Mouse (Mus musculus) forebrain, postnatal 0 days (tissue): Measurements from ENCODE around the gene Nup107. TPM values are rescaled to one million over a fixed set of nuclear protein-coding genes. Genes with fewer than 3 reads are reported as not detected.
"Not testable (repeated sequence)": the region's sequence is repeated elsewhere in the genome, so short reads cannot be mapped to it uniquely, and the experiment has no call there.

Source experiments
- ATAC-seq: fragments of 200-750 bp; cut with Nextera tagmentation; 2 replicates; pipeline ENCODE4 v1.8.0; 2017; ENCODE audit warnings: mild to moderate bottlenecking, moderate library complexity
- DNase-seq: peaks from one replicate; pipeline ENCODE4 v3.0.0-alpha.2; 2015
- H3K27ac ChIP-seq: fragments of 300-500 bp; sonication (generic); 2 replicates; pipeline ENCODE4 v1.5.1; 2014; ENCODE audit warnings: low read depth, mild to moderate bottlenecking, antibody characterized with exemption, low read length, moderate library complexity, mixed read lengths
- H3K27me3 ChIP-seq: fragments of 300-500 bp; sonication (generic); 2 replicates; pipeline ENCODE4 v1.6.1; 2014; ENCODE audit warnings: mild to moderate bottlenecking, low read length, mixed read lengths; ENCODE audit not compliant: insufficient read depth
- H3K36me3 ChIP-seq: fragments of 300-500 bp; sonication (generic); 2 replicates; pipeline ENCODE4 v1.6.1; 2014; ENCODE audit warnings: mild to moderate bottlenecking, moderate library complexity; ENCODE audit not compliant: insufficient read depth
- H3K4me1 ChIP-seq: fragments of 300-500 bp; sonication (generic); 2 replicates; pipeline ENCODE4 v1.6.1; 2014; ENCODE audit warnings: antibody characterized with exemption; ENCODE audit not compliant: insufficient read depth
- H3K4me2 ChIP-seq: fragments of 300-500 bp; sonication (generic); 2 replicates; pipeline ENCODE4 v1.6.1; 2014; ENCODE audit warnings: low read depth, mild to moderate bottlenecking, moderate library complexity
- H3K4me3 ChIP-seq: fragments of 300-500 bp; sonication (generic); 2 replicates; pipeline ENCODE4 v1.5.1; 2014; ENCODE audit warnings: low read depth, low read length, mixed read lengths
- H3K9ac ChIP-seq: fragments of 300-500 bp; sonication (generic); 2 replicates; pipeline ENCODE4 v1.6.1; 2014; ENCODE audit warnings: mild to moderate bottlenecking
- H3K9me3 ChIP-seq: fragments of 300-500 bp; sonication (generic); 2 replicates; pipeline ENCODE4 v1.6.1; 2016; ENCODE audit warnings: low read length
- CTCF ChIP-seq: sonication (generic); IDR thresholded peaks from 2 replicates; pipeline ENCODE4 v1.5.1; 2016; ENCODE audit warnings: antibody characterized with exemption, control low read depth, low read depth
- WGBS: fragments of 180-500 bp; shearing (Covaris S2); extraction: QIAGEN DNeasy Blood & Tissue Kit; methylation state at CpG from one replicate; pipeline ENCODE4 v1.1.7; 2014; 5-methylcytosine and 5-hydroxymethylcytosine counted together
- polyA plus RNA-seq: library from polyadenylated mRNA; unstranded; fragments of >200 nt; fragmentation: Nextera tagmentation; extraction: Ambion mirVana; gene quantifications from 2 replicates; pipeline ENCODE4 v1.2.1, GENCODE M21; 2015
- total RNA-seq: library from RNA; depleted of rRNA; stranded (reverse); fragments of >200 nt; gene quantifications from 2 replicates; pipeline ENCODE4 v1.2.3, GENCODE M21; 2014

The Nup107 gene
- total and polyA plus RNA-seq, 2 experiments from 2014 or later: 27.1 to 38.8 TPM

GRCm38 (mm10) chr10:117750529-117751281, 41.8 kb downstream of the Nup107 start:
- WGBS: 99% methylated on average over 5 of the region's 5 CpGs
- Histone ChIP-seq H3K4me1 (no peaks in the 10 kb centered on the region), H3K27me3 (no peaks in the 10 kb centered on the region), H3K4me3 (no peak overlapping the region), H3K4me2 (no peak overlapping the region), H3K36me3 (peaks cover 41% of the 10 kb centered on the region), H3K9me3 (no peaks in the 10 kb centered on the region), H3K9ac (no peak overlapping the region), H3K27ac (no peak overlapping the region)
- DNase-seq (no peak), ATAC-seq (no peak)
- TF ChIP-seq CTCF: no peak

- no peaks in the 10 kb centered on the region for H3K9me3 ChIP-seq
- TF ChIP-seq CTCF: no peak
- H3K36me3 ChIP-seq: peaks cover 33% of the 10 kb centered on the region
- no peak for ATAC-seq
- H3K27me3 ChIP-seq: no peaks in the 10 kb centered on the region
- H3K4me1 ChIP-seq: no peaks in the 10 kb centered on the region
- no peak overlapping the region for H3K4me2 ChIP-seq
- DNase-seq: no peak
- H3K4me3 ChIP-seq: no peak overlapping the region
- WGBS: 93% methylated on average over 14 of the region's 14 CpGs
- H3K27ac ChIP-seq: no peak overlapping the region
- H3K9ac ChIP-seq: no peak overlapping the region
Observed at GRCm38 (mm10) chr10:117749787-117750343, 42.6 kb downstream of the Nup107 start.

GRCm38 (mm10) chr10:117749050-117749686, 43.3 kb downstream of the Nup107 start:
- Histone ChIP-seq H3K4me3 (no peak overlapping the region), H3K27ac (no peak overlapping the region), H3K36me3 (peaks cover 27% of the 10 kb centered on the region), H3K4me1 (peaks cover 4% of the 10 kb centered on the region), H3K9ac (no peak overlapping the region), H3K4me2 (no peak overlapping the region), H3K27me3 (no peaks in the 10 kb centered on the region), H3K9me3 (no peaks in the 10 kb centered on the region)
- DNase-seq (no peak), ATAC-seq (no peak)
- TF ChIP-seq CTCF: no peak
- WGBS: 97% methylated on average over 10 of the region's 10 CpGs

GRCm38 (mm10) chr10:117748276-117749049, 44.0 kb downstream of the Nup107 start:
- TF ChIP-seq CTCF: no peak
- peaks cover 10% of the 10 kb centered on the region for H3K4me1 ChIP-seq
- no peak for DNase-seq
- H3K27ac ChIP-seq: no peak overlapping the region
- 94% methylated on average over 10 of the region's 10 CpGs for WGBS
- H3K4me2 ChIP-seq: no peak overlapping the region
- H3K36me3 ChIP-seq: peaks cover 27% of the 10 kb centered on the region
- no peaks in the 10 kb centered on the region for H3K9me3 ChIP-seq
- ATAC-seq: no peak
- no peak overlapping the region for H3K4me3 ChIP-seq
- H3K9ac ChIP-seq: no peak overlapping the region
- no peaks in the 10 kb centered on the region for H3K27me3 ChIP-seq

GRCm38 (mm10) chr10:117747711-117748110, 44.8 kb downstream of the Nup107 start:
- H3K9ac ChIP-seq: no peak overlapping the region
- no peaks in the 10 kb centered on the region for H3K9me3 ChIP-seq
- no peak for TF ChIP-seq CTCF
- no peak overlapping the region for H3K4me3 ChIP-seq
- WGBS: 93% methylated on average over 7 of the region's 7 CpGs
- ATAC-seq (no peak), DNase-seq (no peak)
- peaks cover 27% of the 10 kb centered on the region for H3K36me3 ChIP-seq
- H3K27me3 ChIP-seq: no peaks in the 10 kb centered on the region
- peaks cover 10% of the 10 kb centered on the region for H3K4me1 ChIP-seq
- no peak overlapping the region for H3K27ac ChIP-seq
- no peak overlapping the region for H3K4me2 ChIP-seq

- no peak for TF ChIP-seq CTCF
- 15% methylated on average over 40 of the region's 46 CpGs for WGBS
- Histone ChIP-seq H3K27me3 (no peaks in the 10 kb centered on the region), H3K4me3 (peak within 1 kb of the TSS; percentile 59), H3K36me3 (peaks cover 20% of the 10 kb centered on the region), H3K4me2 (peak within 1 kb of the TSS; percentile 72), H3K4me1 (peaks cover 10% of the 10 kb centered on the region), H3K9ac (peak within 1 kb of the TSS; percentile 65), H3K9me3 (no peaks in the 10 kb centered on the region), H3K27ac (no peak within 1 kb of the TSS)
- peak; percentile 95 for DNase-seq
- peak; percentile 99 for ATAC-seq
Observed at GRCm38 (mm10) chr10:117746297-117746883, 46.1 kb downstream of the Nup107 start, which contains the start of gene Slc35e3. Gene Slc35e3, minus strand, starts transcription at chr10:117746365.

GRCm38 (mm10) chr10:117745570-117746296, 46.8 kb downstream of the Nup107 start:
- DNase-seq: peak; percentile 46
- 1% methylated on average over 14 of the region's 46 CpGs for WGBS

More at GRCm38 (mm10) chr10:117745570-117746296, 46.8 kb downstream of the Nup107 start:
- not testable (repeated sequence) for H3K27me3 ChIP-seq, H3K4me1 ChIP-seq, H3K9me3 ChIP-seq, H3K27ac ChIP-seq
- peak; percentile 66 for ATAC-seq
- H3K4me2 ChIP-seq: peak overlapping the region; percentile 72
- peak overlapping the region; percentile 65 for H3K9ac ChIP-seq
- H3K36me3 ChIP-seq: peaks cover 21% of the 10 kb centered on the region
- peak overlapping the region; percentile 59 for H3K4me3 ChIP-seq
